Mouse (Mus musculus) testis, adult 2 months (tissue): ENCODE data around the gene Reln. TPM values are rescaled to one million over a fixed set of nuclear protein-coding genes. Genes with fewer than 3 reads are reported as not detected.

Source experiments
- H3K27ac ChIP-seq: fragments of 200-500 bp; 2 replicates; pipeline ENCODE4 v1.5.1; 2012; ENCODE audit warnings: low read depth, low read length; ENCODE audit not compliant: control insufficient read depth, insufficient read depth
- H3K27me3 ChIP-seq: fragments of 200-500 bp; 2 replicates; pipeline ENCODE4 v1.6.1; 2012; ENCODE audit warnings: mild to moderate bottlenecking, low read length, moderate library complexity; ENCODE audit not compliant: control insufficient read depth, insufficient read depth
- H3K36me3 ChIP-seq: fragments of 200-500 bp; 2 replicates; pipeline ENCODE4 v1.6.1; 2012; ENCODE audit warnings: mild to moderate bottlenecking, low read length; ENCODE audit not compliant: control insufficient read depth, insufficient read depth
- H3K4me1 ChIP-seq: fragments of 200-500 bp; 2 replicates; pipeline ENCODE4 v1.6.1; 2012; ENCODE audit warnings: low read length; ENCODE audit not compliant: control insufficient read depth, insufficient read depth
- H3K4me3 ChIP-seq: fragments of 200-500 bp; 2 replicates; pipeline ENCODE4 v1.5.1; 2012; ENCODE audit warnings: low read depth, mild to moderate bottlenecking, low read length, moderate library complexity, mixed read lengths; ENCODE audit not compliant: control insufficient read depth
- CTCF ChIP-seq: fragments of 200-500 bp; IDR thresholded peaks from 2 replicates; pipeline ENCODE4 v1.5.1; 2012; ENCODE audit warnings: low read depth, mild to moderate bottlenecking, inconsistent platforms, low read length, moderate library complexity; ENCODE audit not compliant: control insufficient read depth, insufficient read depth, insufficient replicate concordance
- POLR2A ChIP-seq: fragments of 200-500 bp; IDR thresholded peaks from 2 replicates; pipeline ENCODE4 v1.6.1; 2012; ENCODE audit warnings: low read depth, mild to moderate bottlenecking, inconsistent platforms, low read length, moderate library complexity; ENCODE audit not compliant: control insufficient read depth
- polyA plus RNA-seq: library from polyadenylated mRNA; depleted of rRNA; stranded (reverse); fragments of >200 nt; gene quantifications from 2 replicates; pipeline ENCODE4 v1.2.3, GENCODE M21; 2012

The Reln gene
- polyA plus RNA-seq, 1 experiment, result 11.5 TPM

GRCm38 (mm10) chr5:21961796-21962195 lies 382.7 kb downstream of the Reln start:
- no peaks in the 10 kb centered on the region for H3K27me3 ChIP-seq
- no peak for TF ChIP-seq CTCF
- no peak for TF ChIP-seq POLR2A
- H3K4me3 ChIP-seq, result no peak overlapping the region
- no peak overlapping the region for H3K27ac ChIP-seq
- H3K4me1 ChIP-seq, result no peaks in the 10 kb centered on the region
- no peaks in the 10 kb centered on the region for H3K36me3 ChIP-seq

GRCm38 (mm10) chr5:21960151-21960550 lies 384.4 kb downstream of the Reln start:
- Histone ChIP-seq H3K27me3 (no peaks in the 10 kb centered on the region), H3K36me3 (no peaks in the 10 kb centered on the region), H3K4me3 (no peak overlapping the region), H3K4me1 (no peaks in the 10 kb centered on the region), H3K27ac (no peak overlapping the region)
- TF ChIP-seq POLR2A, result no peak
- TF ChIP-seq CTCF, result no peak

GRCm38 (mm10) chr5:21957586-21957985 lies 386.9 kb downstream of the Reln start:
- TF ChIP-seq POLR2A (no peak), CTCF (no peak)
- no peak overlapping the region for H3K4me3 ChIP-seq
- H3K27me3 ChIP-seq, result no peaks in the 10 kb centered on the region
- no peaks in the 10 kb centered on the region for H3K4me1 ChIP-seq
- no peaks in the 10 kb centered on the region for H3K36me3 ChIP-seq
- no peak overlapping the region for H3K27ac ChIP-seq

- no peak overlapping the region for H3K4me3 ChIP-seq
- no peaks in the 10 kb centered on the region for H3K4me1 ChIP-seq
- no peaks in the 10 kb centered on the region for H3K36me3 ChIP-seq
- H3K27me3 ChIP-seq, result no peaks in the 10 kb centered on the region
- no peak overlapping the region for H3K27ac ChIP-seq
- TF ChIP-seq POLR2A, result no peak
- TF ChIP-seq CTCF, result no peak
Measured at GRCm38 (mm10) chr5:21957061-21957460, 387.4 kb downstream of the Reln start.

- Histone ChIP-seq H3K36me3 (no peaks in the 10 kb centered on the region), H3K4me1 (no peaks in the 10 kb centered on the region), H3K4me3 (no peak overlapping the region), H3K27me3 (no peaks in the 10 kb centered on the region), H3K27ac (no peak overlapping the region)
- TF ChIP-seq POLR2A (no peak), CTCF (no peak)
Measured at GRCm38 (mm10) chr5:21949507-21949897, 395.0 kb downstream of the Reln start.

GRCm38 (mm10) chr5:21948736-21949506 lies 395.6 kb downstream of the Reln start:
- no peak overlapping the region for H3K27ac ChIP-seq
- no peaks in the 10 kb centered on the region for H3K4me1 ChIP-seq
- TF ChIP-seq CTCF (no peak), POLR2A (no peak)

GRCm38 (mm10) chr5:21947610-21948381 lies 396.7 kb downstream of the Reln start:
- TF ChIP-seq CTCF, result no peak
- TF ChIP-seq POLR2A, result no peak
- H3K36me3 ChIP-seq, result no peaks in the 10 kb centered on the region
- H3K27me3 ChIP-seq, result no peaks in the 10 kb centered on the region
- H3K4me3 ChIP-seq, result no peak overlapping the region
- H3K4me1 ChIP-seq, result no peaks in the 10 kb centered on the region
- H3K27ac ChIP-seq, result no peak overlapping the region

More at GRCm38 (mm10) chr5:21948736-21949506, 395.6 kb downstream of the Reln start:
- H3K36me3 ChIP-seq, result no peaks in the 10 kb centered on the region
- no peaks in the 10 kb centered on the region for H3K27me3 ChIP-seq
- H3K4me3 ChIP-seq, result no peak overlapping the region
